Mouse (Mus musculus): Measurements from ENCODE around the gene Rbm47. TPM values are rescaled to one million over a fixed set of nuclear protein-coding genes. Genes with fewer than 3 reads are reported as not detected.
A peak's percentile ranks its signal among the peaks of the same experiment; 100 is the strongest.

Gene Rbm47
- total and polyA plus RNA-seq, 3 experiments, result 78.8 to 121 (median 84.7) TPM

DNA sequence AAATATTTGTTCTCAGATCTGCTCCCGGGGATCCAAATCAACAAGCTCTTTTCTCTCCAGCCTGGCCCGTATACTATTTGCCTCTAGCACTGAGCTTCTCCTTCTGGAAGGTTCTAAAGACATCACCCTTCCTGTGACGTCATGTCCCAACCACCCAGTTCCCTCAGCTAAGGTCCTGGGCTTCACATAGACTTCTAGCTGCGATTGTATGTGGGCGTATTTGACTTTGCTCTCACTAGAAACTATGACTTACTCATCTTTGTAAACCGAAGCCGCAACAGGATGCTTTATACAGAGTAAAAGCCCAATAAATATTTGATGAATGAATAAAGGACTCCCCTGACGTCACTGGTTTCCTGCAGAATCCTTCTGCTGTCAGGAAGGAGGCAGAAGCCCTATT is 7.2 kb downstream of the Rbm47 start:
- DNase-seq, result no peak

DNA sequence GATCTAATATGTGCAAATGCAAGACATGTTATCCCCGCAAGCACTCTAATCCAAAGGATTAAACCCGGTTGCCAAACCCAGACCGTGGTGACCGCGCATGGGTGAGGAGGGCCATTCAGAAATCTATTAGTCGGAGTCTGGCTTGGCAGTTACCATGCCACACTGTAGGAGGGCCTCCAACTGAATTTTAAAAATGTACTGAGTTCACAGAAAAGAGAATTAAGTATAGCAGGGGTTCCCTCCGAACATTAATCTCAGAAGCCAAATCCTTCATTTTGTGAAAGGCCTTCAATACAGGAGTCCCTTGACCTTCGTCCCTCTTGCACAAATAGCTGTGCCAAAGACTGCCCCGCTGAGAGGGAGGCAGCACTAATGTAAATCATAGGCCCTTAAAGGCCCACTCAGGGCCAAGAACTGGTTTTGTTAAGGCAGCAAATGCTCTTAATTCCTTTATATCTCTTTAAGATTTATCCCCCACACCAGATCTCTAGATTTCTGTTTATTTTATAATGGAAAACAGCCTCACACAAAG is 16.4 kb downstream of the Rbm47 start:
- DNase-seq, result peak; percentile 68

DNA sequence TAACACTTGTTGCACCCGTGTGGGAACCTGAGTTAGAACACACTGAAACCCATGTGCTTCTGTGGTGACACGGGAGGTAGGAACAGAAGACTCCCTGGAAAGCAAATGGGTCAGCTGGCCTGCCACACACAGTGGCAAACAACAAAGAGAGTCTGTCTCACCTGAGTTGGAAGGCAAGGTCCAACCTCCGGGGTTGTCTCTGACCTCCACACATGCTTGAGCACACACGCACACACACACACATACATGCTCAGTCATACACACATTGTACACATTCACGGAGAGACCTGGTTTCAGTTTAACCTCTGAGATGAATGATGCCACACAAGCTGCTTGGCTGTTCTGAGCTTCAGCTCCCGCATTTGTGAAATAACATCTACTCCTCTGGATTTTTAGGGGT is 18.3 kb downstream of the Rbm47 start:
- DNase-seq, result no peak

DNA sequence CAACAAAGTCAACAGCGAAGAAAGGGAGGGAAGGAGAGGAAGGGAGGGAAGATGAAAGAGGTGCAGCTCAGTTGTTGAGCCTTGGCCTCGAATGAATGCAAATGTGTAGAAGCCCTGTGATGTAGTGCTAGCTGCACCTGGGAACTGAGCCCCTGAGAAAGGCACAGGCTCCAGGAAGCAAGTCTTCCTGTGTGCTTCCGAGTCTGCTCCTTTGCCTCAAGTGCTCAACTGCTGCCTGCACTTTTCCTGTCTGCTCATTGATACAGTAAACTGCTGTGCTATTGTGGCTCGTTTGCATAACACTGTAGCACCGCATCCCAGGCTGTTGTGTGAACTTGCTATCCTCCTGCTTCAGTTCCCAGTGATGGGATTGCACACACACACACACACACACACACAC is 19.4 kb downstream of the Rbm47 start:
- DNase-seq, result no peak

DNA sequence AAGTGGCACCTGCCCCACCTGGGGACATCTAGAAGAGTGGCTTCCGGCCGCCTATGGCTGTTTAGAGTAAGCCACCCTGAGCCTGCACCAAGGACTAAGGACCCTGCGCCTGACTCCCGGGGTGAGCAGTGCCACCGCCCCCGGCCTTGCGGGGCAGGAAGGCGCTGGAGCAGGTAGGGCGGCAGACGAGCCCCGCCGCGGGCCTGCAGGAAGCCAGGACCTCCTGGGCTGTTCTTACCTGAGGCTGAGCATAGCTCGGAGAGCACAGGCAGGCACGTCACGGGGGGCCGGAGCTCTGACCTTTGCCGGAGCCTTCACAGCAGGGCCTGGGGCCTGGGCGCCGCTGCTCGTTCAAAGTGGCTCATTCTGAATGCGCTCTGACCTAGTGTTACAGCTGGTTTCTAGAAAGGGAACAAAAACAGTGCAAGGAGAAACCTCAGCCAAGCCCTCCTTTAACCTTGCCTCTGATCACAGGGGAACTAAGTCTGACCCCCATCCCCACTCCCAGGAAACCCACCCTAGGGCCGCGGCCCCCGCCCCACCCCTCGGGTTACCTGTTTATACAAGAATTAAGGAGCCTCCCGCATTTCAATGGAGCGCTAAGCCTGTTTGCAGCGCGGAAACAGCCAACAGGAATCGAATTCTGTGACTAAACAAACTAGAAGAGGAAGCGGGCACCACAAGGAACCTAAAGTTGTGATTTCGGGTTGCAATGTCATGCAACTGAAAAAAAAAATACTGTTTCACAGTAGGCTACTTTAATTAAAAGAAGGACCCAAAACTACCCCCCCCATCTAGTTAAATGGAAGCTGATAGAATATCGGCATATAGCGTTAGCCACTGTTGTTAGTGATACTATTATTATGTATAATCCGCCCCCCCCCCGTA is 21.4 kb downstream of the Rbm47 start:
- peak; percentile 82 for DNase-seq

DNA sequence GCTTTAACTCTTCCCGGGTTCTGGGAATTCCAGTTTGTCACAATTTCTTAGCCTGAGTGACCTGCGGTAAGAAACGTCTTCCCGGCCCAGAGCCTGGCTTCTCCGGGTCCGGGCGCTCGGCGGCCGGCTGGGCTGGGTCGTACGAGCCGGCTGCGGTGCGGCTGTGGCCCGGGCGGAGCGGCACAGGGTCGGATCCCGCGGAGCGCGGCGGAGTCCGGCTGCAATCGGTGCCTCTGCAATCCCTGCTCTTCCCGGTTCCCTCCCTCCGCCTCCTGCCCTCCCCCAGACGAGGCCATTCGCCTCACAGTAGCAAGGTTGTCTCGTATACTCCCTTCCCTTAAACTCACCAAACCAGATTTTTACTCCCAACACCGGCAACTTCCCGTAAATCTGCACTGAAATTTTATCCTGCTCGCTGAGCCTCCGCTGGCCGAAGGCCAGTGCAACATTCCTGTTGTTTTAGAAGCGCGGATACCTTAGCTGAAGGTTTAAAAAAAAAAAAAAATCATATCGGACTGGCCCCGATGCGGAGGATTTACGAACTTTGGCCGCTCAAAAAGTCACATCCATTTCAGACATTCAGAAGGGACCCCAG is 22.1 kb downstream of the Rbm47 start:
- peak; percentile 91 for DNase-seq

DNA sequence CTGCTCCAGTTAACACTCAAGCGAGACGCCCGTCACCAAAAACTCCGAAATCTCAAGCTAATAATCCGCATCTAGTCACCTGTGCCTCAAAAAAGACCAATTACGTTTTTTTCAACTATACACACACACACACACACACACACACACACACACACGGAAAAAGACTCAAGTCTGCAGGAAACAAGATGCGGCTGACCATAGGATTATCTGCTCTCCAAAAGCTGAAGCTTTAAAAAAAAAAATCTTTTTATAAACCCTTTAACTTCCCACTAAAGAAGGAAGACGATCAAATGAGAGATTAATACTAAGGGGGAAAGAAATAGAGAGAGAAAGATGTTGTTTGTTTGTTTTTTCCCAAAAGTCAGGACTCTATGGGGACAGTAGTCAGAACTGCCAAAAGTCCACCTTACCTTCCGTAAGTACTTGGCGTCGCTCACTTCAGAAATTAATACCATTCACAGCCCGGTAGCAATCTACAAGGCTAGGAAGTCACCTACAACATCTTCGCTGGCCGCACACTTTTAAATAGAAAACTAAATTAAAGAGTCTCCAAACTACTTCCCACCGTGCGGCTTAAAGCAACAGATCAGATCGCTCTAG is 22.7 kb downstream of the Rbm47 start:
- no peak for DNase-seq

GRCm38 (mm10) chr5:66149571-66149970 is 23.3 kb downstream of the Rbm47 start:
- DNase-seq, result no peak

GRCm38 (mm10) chr5:66149111-66149510 is 23.8 kb downstream of the Rbm47 start:
- DNase-seq, result peak; percentile 63

- DNase-seq, result no peak
Observed at GRCm38 (mm10) chr5:66147313-66147712, 25.6 kb downstream of the Rbm47 start.

DNA sequence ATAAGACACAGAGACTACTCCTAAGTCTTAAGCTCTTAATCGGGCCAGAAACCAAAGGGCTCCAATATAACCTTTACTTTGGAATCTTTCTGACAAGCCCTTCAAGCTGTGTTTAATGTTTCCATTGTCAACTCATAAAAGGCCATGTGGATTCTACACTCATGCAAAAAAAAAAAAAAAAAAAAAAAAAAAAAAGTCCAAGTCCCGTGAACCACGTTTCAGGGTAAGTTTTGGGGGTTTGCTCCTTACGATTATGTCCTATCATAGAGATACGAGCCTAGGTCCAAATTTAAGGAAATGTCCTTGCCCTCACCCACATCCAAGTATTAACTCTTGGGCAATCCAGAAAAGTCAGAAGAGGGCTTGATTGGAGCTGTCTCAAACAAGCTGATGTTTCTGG is 27.3 kb downstream of the Rbm47 start:
- no peak for DNase-seq

- DNase-seq, result no peak
Observed at GRCm38 (mm10) chr5:66143093-66144032, 29.6 kb downstream of the Rbm47 start.

DNA sequence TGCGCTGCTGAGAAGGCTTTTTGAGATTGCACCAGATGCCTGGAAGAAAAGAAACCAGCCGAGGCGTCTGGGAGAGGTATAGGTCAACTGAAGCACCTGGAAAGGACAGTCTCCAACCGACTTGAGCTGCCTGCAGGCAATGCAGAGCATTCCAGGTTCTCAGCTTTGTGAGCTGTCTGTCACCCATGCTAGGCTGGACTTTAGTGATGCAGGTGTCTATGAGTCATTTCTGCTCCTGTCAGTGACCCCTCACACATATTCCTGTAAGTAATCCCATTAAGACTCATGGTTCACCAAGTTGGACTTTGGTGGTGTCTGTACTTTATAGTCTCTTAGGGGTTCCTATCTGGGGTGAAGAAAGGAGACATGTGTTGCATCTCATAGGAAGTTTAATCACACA is 31.4 kb downstream of the Rbm47 start:
- DNase-seq, result no peak

- DNase-seq, result no peak
Observed at GRCm38 (mm10) chr5:66139634-66140295, 33.2 kb downstream of the Rbm47 start.

DNA sequence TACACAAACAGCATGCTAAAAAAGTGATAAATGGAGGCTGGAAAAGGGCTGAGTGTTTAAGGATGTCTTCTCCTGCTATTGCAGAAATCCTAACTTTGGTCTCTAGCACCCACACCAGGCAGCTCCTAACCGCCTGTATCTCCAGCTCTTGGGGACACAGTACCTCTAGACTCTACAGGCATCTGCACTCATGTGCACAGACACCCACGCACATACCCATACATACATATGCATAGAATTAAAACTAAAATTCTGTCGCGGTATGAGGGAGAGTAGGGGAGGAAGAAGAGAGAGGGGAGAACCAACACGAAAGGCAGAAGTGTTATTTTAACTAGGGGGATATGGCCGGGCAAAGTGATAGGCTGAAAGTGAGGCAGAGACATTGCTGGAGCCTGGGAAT is 33.7 kb downstream of the Rbm47 start:
- no peak for DNase-seq

DNA sequence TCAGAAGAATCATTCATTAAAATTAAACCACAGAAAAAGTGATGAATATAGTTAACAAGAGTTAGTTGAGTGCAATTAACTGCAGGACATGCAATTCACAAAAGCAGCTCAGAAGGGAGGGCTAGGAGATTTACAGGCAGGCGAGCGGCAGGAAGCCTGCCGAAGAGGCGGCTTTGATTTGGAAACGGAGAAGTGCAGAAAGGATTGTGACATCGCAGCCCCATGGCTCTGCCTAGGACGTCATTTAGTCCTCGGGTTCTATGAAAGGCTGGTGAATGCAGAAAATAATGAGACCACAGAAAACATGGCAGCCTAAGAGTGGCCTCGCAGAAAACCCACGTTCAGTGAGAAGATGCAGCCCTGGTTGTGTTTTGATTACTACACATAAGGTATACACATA is 34.3 kb downstream of the Rbm47 start:
- DNase-seq, result peak; percentile 82

GRCm38 (mm10) chr5:66137250-66137649 is 35.7 kb downstream of the Rbm47 start:
- DNase-seq, result peak; percentile 79

GRCm38 (mm10) chr5:66135853-66136210 is 37.1 kb downstream of the Rbm47 start:
- peak; percentile 67 for DNase-seq

DNA sequence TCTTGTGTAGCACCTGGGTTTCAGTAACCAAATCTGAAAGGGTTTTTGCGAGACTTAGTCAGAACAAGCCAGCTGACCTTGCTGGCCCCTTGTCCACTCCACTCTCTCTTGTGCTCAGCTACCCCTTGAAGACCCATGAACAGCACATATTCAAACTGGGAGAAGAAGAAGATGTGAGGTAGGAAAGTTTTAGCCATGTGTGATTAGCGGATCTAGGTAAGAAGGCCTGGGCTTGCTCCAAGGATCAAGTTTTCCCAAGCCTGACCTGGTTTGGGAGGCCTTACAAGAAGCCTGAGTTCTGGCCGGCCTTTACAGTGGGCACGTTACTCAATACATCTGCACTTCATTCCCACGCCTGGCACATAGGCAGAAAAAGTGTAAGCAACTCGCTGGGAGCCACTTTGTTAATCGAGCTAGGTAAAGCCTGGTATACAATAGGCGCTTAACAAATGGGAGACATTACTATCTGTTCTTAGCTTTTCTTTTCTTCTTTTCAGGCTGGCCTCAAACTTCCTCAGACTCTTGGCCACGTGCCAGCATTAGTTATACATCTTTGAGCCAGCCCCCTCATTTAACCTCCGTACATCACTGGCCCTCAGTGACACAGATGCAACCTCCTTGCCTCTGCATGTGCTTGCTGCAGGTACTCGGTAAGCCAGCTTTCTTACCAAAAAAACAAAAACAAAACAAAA is 37.6 kb downstream of the Rbm47 start:
- DNase-seq, result no peak

DNA sequence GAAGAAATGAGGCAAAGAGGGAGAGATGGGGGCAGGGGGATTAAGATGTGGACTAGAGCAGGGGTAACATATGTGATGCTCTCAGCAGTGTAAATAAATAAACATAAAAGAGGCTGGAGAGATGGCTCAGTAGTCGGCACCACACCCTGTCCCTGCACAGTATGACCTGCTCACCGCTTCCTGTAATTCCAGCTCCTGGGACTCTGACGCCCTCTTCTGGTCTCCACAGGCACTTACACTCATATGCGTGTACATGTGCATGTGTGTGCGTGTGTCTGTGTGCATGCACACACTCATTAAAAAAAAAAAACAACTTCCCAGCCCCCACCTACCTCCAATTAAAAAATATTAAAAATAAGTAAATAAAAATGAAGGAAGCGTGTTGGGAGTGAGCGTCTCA is 38.3 kb downstream of the Rbm47 start:
- DNase-seq, result no peak

DNA sequence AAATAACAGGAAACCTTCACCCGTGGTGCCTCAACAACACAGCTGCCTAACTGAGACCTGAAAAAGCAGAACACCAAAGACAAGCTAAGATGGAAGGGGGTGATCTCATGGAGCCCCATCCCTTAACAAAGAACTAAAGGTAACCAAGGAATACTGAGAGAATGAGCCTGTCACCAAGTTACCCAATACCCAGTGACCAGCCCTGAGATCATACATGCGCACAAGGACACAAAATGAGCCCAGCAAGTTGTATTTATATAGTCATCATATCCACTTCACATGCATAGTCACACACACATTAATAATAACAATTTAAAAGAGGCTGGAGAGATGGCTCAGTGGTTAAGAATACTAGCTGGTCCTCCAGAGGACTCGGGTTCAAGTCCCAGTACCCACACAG is 44.0 kb downstream of the Rbm47 start:
- DNase-seq, result peak; percentile 74

Measured in adrenal gland, adult 2 months (tissue).